Mouse (Mus musculus) heart, postnatal 25 days (tissue): ENCODE measurements at regions not wholly inside any gene's neighbourhood (a gene's known extent, or its start where the extent isn't known, plus 50 kb on each side); places are given as distances from the start of the nearest gene placed in this dataset.

Experiments used
- DNase-seq: peaks from one replicate; pipeline ENCODE4 v3.0.0; 2022; ENCODE audit warnings: low spot score
- intact Hi-C: fragments of 180-260 bp; cut with DNase I; formaldehyde crosslinking; loops from one replicate; pipeline ENCODE4 v1.15.1; 2025

DNA sequence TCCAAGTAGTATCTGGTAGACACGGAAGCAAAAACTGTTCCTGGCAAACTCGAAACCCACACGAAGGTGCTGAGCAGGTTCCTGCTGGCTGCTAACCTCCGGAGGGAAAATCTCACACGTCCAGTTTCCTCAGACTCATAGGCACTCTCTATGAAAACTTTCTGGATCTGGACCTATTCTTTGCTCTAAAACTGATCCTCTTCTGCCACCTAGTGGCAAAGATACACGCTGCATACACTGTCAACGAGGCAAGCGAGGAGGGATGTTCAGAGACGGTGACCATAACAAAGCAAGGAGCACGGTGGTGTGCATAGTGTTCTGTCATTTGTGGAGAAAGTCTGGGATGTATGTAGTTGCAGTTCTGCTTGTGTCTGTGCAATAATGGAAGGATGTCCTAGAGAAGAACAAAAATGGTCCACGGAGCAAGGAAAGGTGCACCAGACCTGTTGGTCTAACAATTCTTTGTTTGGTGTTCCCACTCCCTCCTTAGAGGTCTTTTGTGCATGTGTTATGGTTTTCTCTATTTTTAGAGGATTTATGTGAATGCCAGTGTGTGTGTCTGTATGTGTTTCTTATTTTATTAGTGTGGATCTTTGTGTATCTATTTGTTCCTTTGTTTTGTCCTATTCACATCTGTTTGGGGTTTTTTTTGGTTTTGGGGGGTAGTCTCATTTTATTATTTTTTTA, 57.0 kb upstream of the Siglech start:
- DNase-seq, result no peak
- intact Hi-C loops, result loop anchor here (2.0 kb wide), 1 partner anchor 866 kb away; no protein-coding TSS in a partner anchor
